Mouse (Mus musculus): Measurements from ENCODE around the gene Csrnp1. TPM values are rescaled to one million over a fixed set of nuclear protein-coding genes. Genes with fewer than 3 reads are reported as not detected.

Csrnp1 gene
- total and polyA plus RNA-seq, 2 experiments: 9.2 to 9.7 TPM

- H3K36me3 ChIP-seq (ENCODE audit: control insufficient read depth, insufficient read depth, low read length): peaks cover 25% of the 10 kb centered on the region
- H3K27me3 ChIP-seq (ENCODE audit: control insufficient read depth, insufficient read depth, low read length): no peaks in the 10 kb centered on the region
- H3K27ac ChIP-seq (replicated peaks; ENCODE audit: insufficient read depth, low read depth, low read length): no peak overlapping the region
- WGBS: 79% methylated on average over 5 of the region's 5 CpGs
- no peak overlapping the region for H3K9ac ChIP-seq (ENCODE audit: low read depth, low read length)
- TF ChIP-seq CTCF (IDR thresholded peaks at IDR 0.05; ENCODE audit: low read depth, low read length) (peak; percentile 44), POLR2A (IDR thresholded peaks at IDR 0.05; ENCODE audit: extremely low read depth, insufficient read depth, low read length) (no peak)
- peaks cover 29% of the 10 kb centered on the region for H3K4me1 ChIP-seq (ENCODE audit: control insufficient read depth, insufficient read depth, low read length)
- DNase-seq (ENCODE audit: extremely low read depth, low read depth, low spot score): no peak
- H3K79me2 ChIP-seq (ENCODE audit: control insufficient read depth, insufficient read depth, low read length): peaks cover 26% of the 10 kb centered on the region
- no peak overlapping the region for H3K4me3 ChIP-seq (ENCODE audit: insufficient read depth, low read depth, low read length)
Observed at GRCm38 (mm10) chr9:119974609-119975008, 9.8 kb downstream of the Csrnp1 start.

- TF ChIP-seq CTCF (IDR thresholded peaks at IDR 0.05; ENCODE audit: low read depth, low read length) (peak; percentile 77), POLR2A (IDR thresholded peaks at IDR 0.05; ENCODE audit: extremely low read depth, insufficient read depth, low read length) (no peak)
- H3K4me3 ChIP-seq (ENCODE audit: insufficient read depth, low read depth, low read length): no peak overlapping the region
- peaks cover 25% of the 10 kb centered on the region for H3K36me3 ChIP-seq (ENCODE audit: control insufficient read depth, insufficient read depth, low read length)
- no peak for DNase-seq (ENCODE audit: extremely low read depth, low read depth, low spot score)
- H3K27me3 ChIP-seq (ENCODE audit: control insufficient read depth, insufficient read depth, low read length): no peaks in the 10 kb centered on the region
- H3K27ac ChIP-seq (replicated peaks; ENCODE audit: insufficient read depth, low read depth, low read length): no peak overlapping the region
- no peak overlapping the region for H3K9ac ChIP-seq (ENCODE audit: low read depth, low read length)
- peaks cover 20% of the 10 kb centered on the region for H3K79me2 ChIP-seq (ENCODE audit: control insufficient read depth, insufficient read depth, low read length)
- peaks cover 24% of the 10 kb centered on the region for H3K4me1 ChIP-seq (ENCODE audit: control insufficient read depth, insufficient read depth, low read length)
- 94% methylated on average over 27 of the region's 27 CpGs for WGBS
Observed at GRCm38 (mm10) chr9:119973869-119974520, 10.5 kb downstream of the Csrnp1 start.

- DNase-seq (ENCODE audit: extremely low read depth, low read depth, low spot score): no peak
- no peak overlapping the region for H3K4me3 ChIP-seq (ENCODE audit: insufficient read depth, low read depth, low read length)
- 94% methylated on average over 23 of the region's 23 CpGs for WGBS
- TF ChIP-seq POLR2A (IDR thresholded peaks at IDR 0.05; ENCODE audit: extremely low read depth, insufficient read depth, low read length) (no peak), CTCF (IDR thresholded peaks at IDR 0.05; ENCODE audit: low read depth, low read length) (no peak)
- H3K27me3 ChIP-seq (ENCODE audit: control insufficient read depth, insufficient read depth, low read length): no peaks in the 10 kb centered on the region
- H3K9ac ChIP-seq (ENCODE audit: low read depth, low read length): no peak overlapping the region
- H3K27ac ChIP-seq (replicated peaks; ENCODE audit: insufficient read depth, low read depth, low read length): no peak overlapping the region
- H3K79me2 ChIP-seq (ENCODE audit: control insufficient read depth, insufficient read depth, low read length): peaks cover 13% of the 10 kb centered on the region
- peaks cover 25% of the 10 kb centered on the region for H3K36me3 ChIP-seq (ENCODE audit: control insufficient read depth, insufficient read depth, low read length)
- H3K4me1 ChIP-seq (ENCODE audit: control insufficient read depth, insufficient read depth, low read length): peaks cover 17% of the 10 kb centered on the region
Observed at GRCm38 (mm10) chr9:119973281-119973680, 11.2 kb downstream of the Csrnp1 start.

- Histone ChIP-seq H3K27ac (replicated peaks; ENCODE audit: insufficient read depth, low read depth, low read length) (no peak overlapping the region), H3K79me2 (ENCODE audit: control insufficient read depth, insufficient read depth, low read length) (peaks cover 9% of the 10 kb centered on the region), H3K27me3 (ENCODE audit: control insufficient read depth, insufficient read depth, low read length) (no peaks in the 10 kb centered on the region), H3K36me3 (ENCODE audit: control insufficient read depth, insufficient read depth, low read length) (peaks cover 25% of the 10 kb centered on the region), H3K9ac (ENCODE audit: low read depth, low read length) (no peak overlapping the region), H3K4me1 (ENCODE audit: control insufficient read depth, insufficient read depth, low read length) (peaks cover 13% of the 10 kb centered on the region), H3K4me3 (ENCODE audit: insufficient read depth, low read depth, low read length) (no peak overlapping the region)
- peak; percentile 94 for DNase-seq (ENCODE audit: extremely low read depth, low read depth, low spot score)
- WGBS: 20% methylated on average over 12 of the region's 12 CpGs
- TF ChIP-seq CTCF (IDR thresholded peaks at IDR 0.05; ENCODE audit: low read depth, low read length) (no peak), POLR2A (IDR thresholded peaks at IDR 0.05; ENCODE audit: extremely low read depth, insufficient read depth, low read length) (no peak)
Observed at GRCm38 (mm10) chr9:119972582-119972981, 11.9 kb downstream of the Csrnp1 start.

GRCm38 (mm10) chr9:119972166-119972565, 12.3 kb downstream of the Csrnp1 start:
- WGBS: 85% methylated on average over 10 of the region's 10 CpGs
- no peak overlapping the region for H3K27ac ChIP-seq (replicated peaks; ENCODE audit: insufficient read depth, low read depth, low read length)
- H3K27me3 ChIP-seq (ENCODE audit: control insufficient read depth, insufficient read depth, low read length): no peaks in the 10 kb centered on the region
- no peak for TF ChIP-seq CTCF (IDR thresholded peaks at IDR 0.05; ENCODE audit: low read depth, low read length)
- no peak for TF ChIP-seq POLR2A (IDR thresholded peaks at IDR 0.05; ENCODE audit: extremely low read depth, insufficient read depth, low read length)
- DNase-seq (ENCODE audit: extremely low read depth, low read depth, low spot score): no peak
- no peak overlapping the region for H3K4me3 ChIP-seq (ENCODE audit: insufficient read depth, low read depth, low read length)
- H3K79me2 ChIP-seq (ENCODE audit: control insufficient read depth, insufficient read depth, low read length): peaks cover 4% of the 10 kb centered on the region
- peaks cover 25% of the 10 kb centered on the region for H3K36me3 ChIP-seq (ENCODE audit: control insufficient read depth, insufficient read depth, low read length)
- H3K4me1 ChIP-seq (ENCODE audit: control insufficient read depth, insufficient read depth, low read length): peaks cover 10% of the 10 kb centered on the region
- H3K9ac ChIP-seq (ENCODE audit: low read depth, low read length): no peak overlapping the region

Data from liver, adult 2 months (tissue).